Mouse (Mus musculus): ENCODE data around the gene Rab14.

- no peak for TF ChIP-seq CTCF (IDR thresholded peaks at IDR 0.05; ENCODE audit: low read depth)
- TF ChIP-seq EP300 (IDR thresholded peaks at IDR 0.05; ENCODE audit: low read depth): no peak
These were observed 69.4 kb downstream of the Rab14 start for GRCm38 (mm10) chr2:35131491-35131890.

Measured in liver, postnatal 0 days (tissue).